Mouse (Mus musculus) heart, embryonic 14.5 days (tissue): ENCODE results near the gene 1700123L14Rik. TPM values are rescaled to one million over a fixed set of nuclear protein-coding genes. Genes with fewer than 3 reads are reported as not detected.
"Not testable (repeated sequence)": the region's sequence is repeated elsewhere in the genome, so short reads cannot be mapped to it uniquely, and the experiment has no call there.

Experiments
- ATAC-seq: fragments of 200-750 bp; cut with Nextera tagmentation; 2 replicates; pipeline ENCODE4 v1.8.0; 2017; ENCODE audit warnings: low read depth, moderate TSS enrichment; ENCODE audit not compliant: insufficient number of reproducible peaks, insufficient read depth, low FRiP score
- H3K27ac ChIP-seq, 2 experiments: fragments of 200-500 bp in 1 of 2; fragments of 300-500 bp in 1 of 2; sonication (generic) in 1 of 2; replicated peaks in 1 of 2; 2 replicates each; pipeline ENCODE4 v1.5.1; 2012 to 2014; ENCODE audit warnings: low read depth in 2 of 2, low read length in 2 of 2, control low read depth in 1 of 2, mild to moderate bottlenecking in 1 of 2, mixed read lengths in 1 of 2; ENCODE audit not compliant: control insufficient read depth in 1 of 2, insufficient read depth in 1 of 2
- H3K27me3 ChIP-seq: fragments of 300-500 bp; sonication (generic); 2 replicates; pipeline ENCODE4 v1.6.1; 2014; ENCODE audit warnings: mild to moderate bottlenecking, low read length, control low read depth; ENCODE audit not compliant: control insufficient read depth, insufficient read depth
- H3K36me3 ChIP-seq: fragments of 300-500 bp; sonication (generic); 2 replicates; pipeline ENCODE4 v1.6.1; 2014; ENCODE audit warnings: mild to moderate bottlenecking, control low read depth, low read length, mixed read lengths; ENCODE audit not compliant: control insufficient read depth, insufficient read depth
- H3K4me1 ChIP-seq, 2 experiments: fragments of 200-500 bp in 1 of 2; fragments of 300-500 bp in 1 of 2; sonication (generic) in 1 of 2; 2 replicates each; pipeline ENCODE4 v1.6.1; 2012 to 2014; ENCODE audit warnings: low read length in 2 of 2, control low read depth in 1 of 2, mixed read lengths in 1 of 2; ENCODE audit not compliant: control insufficient read depth in 2 of 2, insufficient read depth in 2 of 2
- H3K4me2 ChIP-seq: fragments of 300-500 bp; sonication (generic); 2 replicates; pipeline ENCODE4 v1.6.1; 2014; ENCODE audit warnings: mild to moderate bottlenecking, low read length
- H3K4me3 ChIP-seq, 2 experiments: fragments of 200-500 bp in 1 of 2; fragments of 300-500 bp in 1 of 2; sonication (generic) in 1 of 2; 2 replicates each; pipeline ENCODE4 v1.5.1; 2012 to 2014; ENCODE audit warnings: low read length in 2 of 2, mild to moderate bottlenecking in 2 of 2, control low read depth in 1 of 2, low read depth in 1 of 2, moderate library complexity in 1 of 2; ENCODE audit not compliant: control insufficient read depth in 1 of 2, insufficient read depth in 1 of 2
- H3K9ac ChIP-seq: fragments of 300-500 bp; sonication (generic); 2 replicates; pipeline ENCODE4 v1.6.1; 2014; ENCODE audit warnings: mild to moderate bottlenecking, low read length
- H3K9me3 ChIP-seq: fragments of 300-500 bp; sonication (generic); 2 replicates; pipeline ENCODE4 v1.6.1; 2016; ENCODE audit warnings: low read length, control low read depth; ENCODE audit not compliant: control insufficient read depth
- WGBS: fragments of 180-500 bp; shearing (Covaris S2); extraction: QIAGEN DNeasy Blood & Tissue Kit; methylation state at CpG from one replicate; pipeline ENCODE4 v1.1.7; 2014; 5-methylcytosine and 5-hydroxymethylcytosine counted together
- polyA plus RNA-seq: library from polyadenylated mRNA; unstranded; fragments of >200 nt; fragmentation: Nextera tagmentation; extraction: Ambion mirVana; gene quantifications from 2 replicates; pipeline ENCODE4 v1.2.1, GENCODE M21; 2014

Gene 1700123L14Rik
- polyA plus RNA-seq, result not detected in 2 replicates

DNA sequence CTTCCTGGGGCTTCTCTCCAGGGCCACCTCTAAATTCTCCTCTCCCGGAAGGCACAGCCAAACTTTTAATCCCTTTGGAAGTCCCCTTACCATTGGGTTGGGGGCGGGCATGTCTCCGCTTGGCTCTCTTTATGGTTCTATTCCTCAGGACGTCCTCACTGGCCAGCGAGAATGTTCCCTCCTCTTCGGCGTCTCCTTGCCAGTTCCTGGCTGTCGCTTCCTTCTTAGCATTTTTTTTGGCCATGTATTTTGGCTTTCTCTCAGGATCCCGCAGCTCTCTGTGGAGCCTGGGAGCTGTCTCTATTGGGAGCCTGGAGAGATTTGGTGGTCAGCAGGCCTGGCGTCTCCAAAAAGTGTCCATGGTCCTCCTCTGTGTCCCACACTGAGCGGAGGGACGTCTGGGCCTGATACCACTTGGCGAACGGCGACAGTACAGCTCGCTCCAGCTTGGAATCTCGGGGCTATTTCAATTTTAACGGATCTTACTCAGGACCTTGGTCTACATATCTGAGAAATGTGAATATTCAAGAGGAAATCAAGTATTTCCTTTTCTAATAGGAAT, at the start of gene 1700123L14Rik:
Gene 1700123L14Rik (minus strand): TSS at position 426 of the 562 bp plus-strand sequence.
- 77% methylated on average over 18 of the region's 18 CpGs for WGBS
- H3K4me3 ChIP-seq, result no peak within 1 kb of the TSS
- H3K4me1 ChIP-seq, result no peaks in the 10 kb centered on the region
- H3K27ac ChIP-seq, result no peak within 1 kb of the TSS
- H3K9ac ChIP-seq, result no peak within 1 kb of the TSS
- no peak for ATAC-seq
- no peak within 1 kb of the TSS for H3K4me2 ChIP-seq
- H3K27me3 ChIP-seq, result no peaks in the 10 kb centered on the region
- H3K36me3 ChIP-seq, result no peaks in the 10 kb centered on the region
- H3K9me3 ChIP-seq, result no peaks in the 10 kb centered on the region

- Histone ChIP-seq H3K36me3 (no peaks in the 10 kb centered on the region), H3K9me3 (no peaks in the 10 kb centered on the region), H3K27me3 (no peaks in the 10 kb centered on the region), H3K9ac (no peak overlapping the region), H3K4me1 (no peaks in the 10 kb centered on the region), H3K4me2 (no peak overlapping the region), H3K4me3 (no peak overlapping the region), H3K27ac (no peak overlapping the region)
- 89% methylated on average over 2 of the region's 2 CpGs for WGBS
- ATAC-seq, result no peak
Measured at GRCm38 (mm10) chr6:96205395-96205794, 39.4 kb upstream of the 1700123L14Rik start.

DNA sequence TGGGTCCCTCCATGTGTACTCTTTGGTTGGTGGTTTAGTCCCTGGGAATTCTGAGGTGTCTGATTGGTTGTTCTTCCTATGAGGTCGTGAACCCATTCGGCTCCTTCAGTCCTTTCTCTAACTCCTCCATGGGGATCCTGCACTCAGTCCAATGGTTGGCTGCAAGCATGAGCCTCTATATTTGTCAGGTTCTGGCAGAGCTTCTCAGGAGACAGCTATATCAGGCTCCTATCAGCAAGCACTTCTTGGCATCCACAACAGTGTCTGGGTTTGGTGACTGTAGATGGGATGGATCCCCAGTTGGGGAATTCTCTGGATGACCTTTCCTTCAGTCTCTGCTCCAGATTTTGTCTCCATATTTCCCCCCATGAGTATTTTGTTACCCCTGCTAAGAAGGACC, 32.9 kb upstream of the 1700123L14Rik start:
- not testable (repeated sequence) for H3K4me3 ChIP-seq, H3K9me3 ChIP-seq, H3K36me3 ChIP-seq, H3K27me3 ChIP-seq, ATAC-seq, H3K27ac ChIP-seq, H3K9ac ChIP-seq, H3K4me2 ChIP-seq, H3K4me1 ChIP-seq
- 87% methylated on average over 2 of the region's 2 CpGs for WGBS

DNA sequence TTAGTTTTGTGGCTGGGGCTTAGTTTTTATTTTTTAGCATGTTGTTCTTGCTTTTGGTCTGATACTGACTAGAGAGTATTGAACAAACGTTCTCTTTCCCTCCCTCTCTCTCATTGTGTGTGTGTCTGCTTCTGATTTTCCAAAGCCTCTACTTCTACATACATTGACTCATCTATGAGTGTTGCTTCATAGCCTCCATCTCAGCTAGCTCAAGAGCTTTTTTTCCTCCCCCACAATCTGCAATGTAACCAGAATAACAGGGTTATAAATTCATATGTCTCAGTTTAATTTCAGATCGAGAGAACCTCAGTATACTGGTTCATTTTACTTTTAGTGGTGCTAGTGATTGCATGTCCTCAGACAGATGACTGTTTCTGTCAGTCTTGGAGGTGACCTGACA, 20.5 kb upstream of the 1700123L14Rik start:
- 64% methylated on average over 2 of the region's 2 CpGs for WGBS
- ATAC-seq, result no peak

GRCm38 (mm10) chr6:96183392-96183791, 17.3 kb upstream of the 1700123L14Rik start:
- 72% methylated on average over 4 of the region's 4 CpGs for WGBS
- no peaks in the 10 kb centered on the region for H3K4me1 ChIP-seq
- no peaks in the 10 kb centered on the region for H3K9me3 ChIP-seq
- no peak overlapping the region for H3K27ac ChIP-seq
- no peak overlapping the region for H3K9ac ChIP-seq
- no peak overlapping the region for H3K4me2 ChIP-seq
- H3K4me3 ChIP-seq, result no peak overlapping the region
- no peak for ATAC-seq
- H3K27me3 ChIP-seq, result no peaks in the 10 kb centered on the region
- no peaks in the 10 kb centered on the region for H3K36me3 ChIP-seq

More for the DNA sequence above, 20.5 kb upstream of the 1700123L14Rik start:
- Histone ChIP-seq H3K9me3 (no peaks in the 10 kb centered on the region), H3K9ac (no peak overlapping the region), H3K27ac (no peak overlapping the region), H3K4me3 (no peak overlapping the region), H3K27me3 (no peaks in the 10 kb centered on the region), H3K36me3 (no peaks in the 10 kb centered on the region), H3K4me1 (no peaks in the 10 kb centered on the region), H3K4me2 (no peak overlapping the region)

DNA sequence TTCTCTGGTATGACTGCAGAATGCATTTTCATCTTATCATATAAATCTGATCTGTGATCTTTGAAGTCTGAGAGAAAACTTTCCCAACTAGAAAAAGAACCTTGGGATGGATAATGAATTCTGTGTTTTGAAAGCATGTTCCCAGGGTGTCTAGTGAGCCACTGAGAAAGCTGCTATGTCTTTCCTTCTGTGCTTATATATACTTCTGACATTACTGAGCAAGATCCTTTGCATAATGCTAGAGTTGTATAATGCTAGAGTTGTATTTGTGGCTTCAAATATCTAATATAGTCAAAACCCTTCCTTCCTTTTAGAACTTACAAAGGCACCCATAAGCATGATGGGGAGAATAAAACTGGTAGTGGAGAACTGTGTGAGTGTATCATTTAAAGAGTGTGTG, 12.5 kb upstream of the 1700123L14Rik start:
- Histone ChIP-seq H3K27ac (no peak overlapping the region), H3K27me3 (no peaks in the 10 kb centered on the region), H3K4me1 (no peaks in the 10 kb centered on the region), H3K9me3 (no peaks in the 10 kb centered on the region), H3K9ac (no peak overlapping the region), H3K36me3 (no peaks in the 10 kb centered on the region), H3K4me2 (no peak overlapping the region), H3K4me3 (no peak overlapping the region)
- no peak for ATAC-seq

DNA sequence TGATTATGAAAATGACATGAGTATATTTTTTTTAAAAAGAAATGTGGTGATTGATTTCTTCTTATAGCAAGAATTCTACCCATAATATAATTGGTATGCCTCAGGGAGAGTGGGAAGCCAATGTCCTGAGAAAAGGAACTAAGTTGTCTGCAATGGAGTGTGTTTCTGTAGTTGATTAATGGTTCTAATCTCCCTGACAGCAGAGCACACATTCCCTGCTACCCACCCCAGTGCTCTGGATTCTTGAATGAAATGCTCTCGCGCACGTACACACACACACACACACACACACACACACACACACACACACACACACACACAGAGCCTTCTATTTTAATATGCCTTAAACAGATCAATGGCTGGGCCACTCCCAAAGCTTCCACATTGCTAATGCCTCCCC, 7.6 kb upstream of the 1700123L14Rik start:
- Histone ChIP-seq H3K27ac (no peak overlapping the region), H3K27me3 (no peaks in the 10 kb centered on the region), H3K9me3 (no peaks in the 10 kb centered on the region), H3K4me2 (no peak overlapping the region), H3K4me1 (no peaks in the 10 kb centered on the region), H3K9ac (no peak overlapping the region), H3K36me3 (no peaks in the 10 kb centered on the region), H3K4me3 (no peak overlapping the region)
- ATAC-seq, result no peak
- 66% methylated on average over 3 of the region's 3 CpGs for whole genome bisulfite sequencing

GRCm38 (mm10) chr6:96167031-96167430, 988 bp upstream of the 1700123L14Rik start:
- no peak overlapping the region for H3K9ac ChIP-seq
- H3K36me3 ChIP-seq, result no peaks in the 10 kb centered on the region
- no peaks in the 10 kb centered on the region for H3K4me1 ChIP-seq
- no peak for ATAC-seq
- H3K9me3 ChIP-seq, result no peaks in the 10 kb centered on the region
- no peak overlapping the region for H3K4me3 ChIP-seq
- H3K4me2 ChIP-seq, result no peak overlapping the region
- H3K27me3 ChIP-seq, result no peaks in the 10 kb centered on the region
- no peak overlapping the region for H3K27ac ChIP-seq
